In the genomic region with DNA sequence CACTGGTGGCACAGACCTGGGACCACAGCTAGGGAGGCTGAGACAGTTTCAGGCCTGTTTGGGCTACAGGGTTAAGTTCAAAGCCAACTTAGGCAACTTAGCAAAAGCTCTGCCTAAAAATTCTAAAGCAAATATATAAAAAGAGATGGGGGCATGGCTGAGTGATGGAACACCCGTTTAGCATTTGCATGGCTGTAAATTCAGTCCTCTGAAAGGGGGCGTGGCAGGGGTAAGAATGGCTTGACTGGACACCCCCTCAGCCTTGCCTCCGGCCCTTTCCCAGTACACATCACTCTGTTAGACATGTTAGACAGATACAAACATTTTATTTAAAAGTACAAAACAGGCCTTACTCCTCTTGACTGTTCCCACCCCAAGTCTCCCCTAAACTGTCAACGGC, we compare ENCODE assay signal across 9 mouse cellular contexts. TPM values are rescaled to one million over a fixed set of nuclear protein-coding genes. Genes with fewer than 3 reads are reported as not detected.
DNase-seq lines count a peak whose midpoint lies in the region; ATAC-seq and TF ChIP-seq lines count a peak whose summit lies in the region.
"Had no signal": no experiment of that assay in that cellular context is flagged by ENCODE, and none has a peak within 500 bp of the region (broad histone marks: within the 10 kb centered on the region; RNA-seq: fewer than 3 reads in every experiment).

No protein-coding gene starts in this region.

- H3K27ac ChIP-seq in forebrain, embryonic 11.5 days (ENCODE audit: low read depth, low read length), result peak overlapping the region; percentile 42; the same call in 1 of the 2 replicates
- H3K27ac ChIP-seq in forebrain, embryonic 14.5 days (ENCODE audit: low read depth, low read length), result no peak overlapping the region
- peak overlapping the region; percentile 100 for H3K27ac ChIP-seq in heart, embryonic 14.5 days (replicated peaks in 1 of 2; ENCODE audit: control insufficient read depth in 1 of 2, insufficient read depth in 1 of 2, low read depth in 2 of 2, low read length in 2 of 2)
- H3K27ac ChIP-seq in liver, embryonic 15.5 days (replicated peaks), result peak overlapping the region; percentile 68

- no peaks in the 10 kb centered on the region for H3K79me3 ChIP-seq in C2C12 (ENCODE audit: low read depth)

- H3K36me3 ChIP-seq in forebrain, embryonic 11.5 days (ENCODE audit: control insufficient read depth, insufficient read depth, low read length), result no peaks in the 10 kb centered on the region
- no peaks in the 10 kb centered on the region for H3K36me3 ChIP-seq in forebrain, embryonic 14.5 days (ENCODE audit: control insufficient read depth, insufficient read depth, low read length)
- H3K36me3 ChIP-seq in C2C12 (ENCODE audit: control insufficient read depth, insufficient read depth), result no peaks in the 10 kb centered on the region
- no peaks in the 10 kb centered on the region for H3K36me3 ChIP-seq in heart, embryonic 14.5 days (ENCODE audit: control insufficient read depth, insufficient read depth, low read length)
- no peaks in the 10 kb centered on the region for H3K36me3 ChIP-seq in liver, embryonic 15.5 days (replicated peaks)

- DNase-seq in forebrain, embryonic 11.5 days (ENCODE audit: low spot score), result peak; percentile 44
- no peak for DNase-seq in forebrain, embryonic 14.5 days (ENCODE audit: low spot score)
- DNase-seq in gastrocnemius, postnatal 36 days, result no peak
- DNase-seq in thymus, adult 18-20 months, result no peak
- DNase-seq: cerebellum, adult 8-10 months had no signal

- no peaks in the 10 kb centered on the region for H3K79me2 ChIP-seq in C2C12 (ENCODE audit: control insufficient read depth, insufficient read depth)

- ATAC-seq in forebrain, embryonic 11.5 days (replicated peaks; ENCODE audit: low FRiP score), result no peak
- no peak for ATAC-seq in forebrain, embryonic 14.5 days
- ATAC-seq in heart, embryonic 14.5 days (ENCODE audit: insufficient number of reproducible peaks, insufficient read depth, low FRiP score, low read depth), result no peak
- ATAC-seq in liver, embryonic 15.5 days (ENCODE audit: insufficient read depth), result no peak
- no peak for ATAC-seq in CD4-positive, CD25-positive, alpha-beta regulatory T cell, adult 4 months

- H3K27me3 ChIP-seq in forebrain, embryonic 11.5 days (ENCODE audit: control insufficient read depth, insufficient read depth, low read length), result no peaks in the 10 kb centered on the region
- H3K27me3 ChIP-seq in forebrain, embryonic 14.5 days (replicated peaks; ENCODE audit: control insufficient read depth, insufficient read depth, low read length), result no peaks in the 10 kb centered on the region
- no peaks in the 10 kb centered on the region for H3K27me3 ChIP-seq in C2C12 (ENCODE audit: control insufficient read depth, insufficient read depth, insufficient read length)
- H3K27me3 ChIP-seq in heart, embryonic 14.5 days (ENCODE audit: control insufficient read depth, insufficient read depth, low read length), result no peaks in the 10 kb centered on the region
- H3K27me3 ChIP-seq in liver, embryonic 15.5 days, result no peaks in the 10 kb centered on the region

- H3K4me1 ChIP-seq in forebrain, embryonic 11.5 days (replicated peaks; ENCODE audit: control insufficient read depth, insufficient read depth, low read length), result peaks cover 11% of the 10 kb centered on the region
- peaks cover 4% of the 10 kb centered on the region; the same call in 1 of the 2 replicates for H3K4me1 ChIP-seq in forebrain, embryonic 14.5 days (ENCODE audit: control insufficient read depth, insufficient read depth, low read length)
- H3K4me1 ChIP-seq in heart, embryonic 14.5 days (ENCODE audit: control insufficient read depth in 2 of 2, insufficient read depth in 2 of 2, low read length in 2 of 2), result peaks cover 36 to 65% of the 10 kb centered on the region in 2 experiments
- peaks cover 57% of the 10 kb centered on the region for H3K4me1 ChIP-seq in liver, embryonic 15.5 days (replicated peaks)

- 82% methylated on average over 4 of the region's 4 CpGs for WGBS in forebrain, embryonic 11.5 days
- WGBS in forebrain, embryonic 14.5 days, result 86% methylated on average over 4 of the region's 4 CpGs
- 61% methylated on average over 4 of the region's 4 CpGs for WGBS in heart, embryonic 14.5 days
- 59% methylated on average over 4 of the region's 4 CpGs for WGBS in liver, embryonic 15.5 days (ENCODE audit: insufficient replicate concordance)

- no peak overlapping the region for H3K4me2 ChIP-seq in forebrain, embryonic 11.5 days (ENCODE audit: low read depth, low read length, severe bottlenecking)
- H3K4me2 ChIP-seq in forebrain, embryonic 14.5 days (ENCODE audit: low read length), result no peak overlapping the region
- peak overlapping the region; percentile 61 for H3K4me2 ChIP-seq in heart, embryonic 14.5 days (ENCODE audit: low read length)
- no peak overlapping the region for H3K4me2 ChIP-seq in liver, embryonic 15.5 days

- no peak overlapping the region for H3K9ac ChIP-seq in forebrain, embryonic 11.5 days (ENCODE audit: low read length)
- H3K9ac ChIP-seq in forebrain, embryonic 14.5 days (ENCODE audit: low read length), result no peak overlapping the region
- peak overlapping the region; percentile 65 for H3K9ac ChIP-seq in heart, embryonic 14.5 days (ENCODE audit: low read length)
- no peak overlapping the region for H3K9ac ChIP-seq in liver, embryonic 15.5 days

- no peak for TF ChIP-seq CTCF in C2C12 (IDR thresholded peaks at IDR 0.05; ENCODE audit: control insufficient read depth, insufficient read depth, insufficient read length)

- H3ac ChIP-seq in C2C12 (ENCODE audit: control insufficient read depth, insufficient read length, low read depth), result peak overlapping the region; percentile 67

- no peak overlapping the region for H3K4me3 ChIP-seq in forebrain, embryonic 11.5 days (ENCODE audit: low read depth, low read length)
- no peak overlapping the region for H3K4me3 ChIP-seq in forebrain, embryonic 14.5 days (ENCODE audit: low read depth, low read length)
- no peak overlapping the region for H3K4me3 ChIP-seq in C2C12 (ENCODE audit: insufficient read depth, poor library complexity, severe bottlenecking)
- H3K4me3 ChIP-seq in heart, embryonic 14.5 days (ENCODE audit: control insufficient read depth in 1 of 2, insufficient read depth in 1 of 2, low read depth in 1 of 2, low read length in 2 of 2), result peak overlapping the region in 1 of 2 experiments; percentile 28; a peak in 1 of 4 replicates
- H3K4me3 ChIP-seq in liver, embryonic 15.5 days (replicated peaks), result no peak overlapping the region

- H3K9me3 ChIP-seq in forebrain, embryonic 11.5 days (ENCODE audit: control insufficient read depth, low read length), result no peaks in the 10 kb centered on the region
- H3K9me3 ChIP-seq in forebrain, embryonic 14.5 days (replicated peaks; ENCODE audit: control insufficient read depth, low read length), result no peaks in the 10 kb centered on the region
- H3K9me3 ChIP-seq in heart, embryonic 14.5 days (ENCODE audit: control insufficient read depth, low read length), result no peaks in the 10 kb centered on the region
- H3K9me3 ChIP-seq in liver, embryonic 15.5 days (replicated peaks), result no peaks in the 10 kb centered on the region

- intact Hi-C loops in gastrocnemius, postnatal 36 days (cut with DNase I), result no loop called here

RNA-seq across cellular contexts. Expression of gene Gm16253, which starts 0.8 kb away (rescaled TPM):
- polyA plus RNA-seq in forebrain, embryonic 11.5 days (2014; fragmentation: Nextera tagmentation; extraction: Ambion mirVana), result 1.0 TPM in 1 of 2 replicates, not detected in the other
- polyA plus RNA-seq in forebrain, embryonic 14.5 days (2014; fragmentation: Nextera tagmentation; extraction: Ambion mirVana), result 0.45 TPM in 1 of 2 replicates, not detected in the other
- polyA plus RNA-seq in C2C12 (2012; fragmentation: generic; extraction: Trizol), result 0.20 TPM
- polyA plus RNA-seq in heart, embryonic 14.5 days (2014; fragmentation: Nextera tagmentation; extraction: Ambion mirVana), result 0.68 and 0.81 TPM in 2 replicates
- polyA plus RNA-seq in liver, embryonic 15.5 days (2015; fragmentation: Nextera tagmentation; extraction: Ambion mirVana), result 0.17 and 0.23 TPM in 2 replicates
- 1 to 10 TPM; 1.4 to 2.4 TPM for total RNA-seq in gastrocnemius, postnatal 36 days (2021)
- 1 to 10 TPM; 1.5 to 2.0 TPM for polyA plus RNA-seq in CD4-positive, CD25-positive, alpha-beta regulatory T cell, adult 4 months (2017; shearing (Covaris generic))

RNA-seq across cellular contexts. Expression of gene Polr3gl, which starts 16.4 kb away (rescaled TPM):
- polyA plus RNA-seq in forebrain, embryonic 11.5 days (2014; fragmentation: Nextera tagmentation; extraction: Ambion mirVana), result 22.0 and 28.4 TPM in 2 replicates
- 8.0 and 8.2 TPM in 2 replicates for polyA plus RNA-seq in forebrain, embryonic 14.5 days (2014; fragmentation: Nextera tagmentation; extraction: Ambion mirVana)
- polyA plus RNA-seq in C2C12 (2012; fragmentation: generic; extraction: Trizol), result 6.2 TPM
- polyA plus RNA-seq in heart, embryonic 14.5 days (2014; fragmentation: Nextera tagmentation; extraction: Ambion mirVana), result 25.5 and 28.7 TPM in 2 replicates
- polyA plus RNA-seq in liver, embryonic 15.5 days (2015; fragmentation: Nextera tagmentation; extraction: Ambion mirVana), result 10.9 and 11.7 TPM in 2 replicates
- 10 to 100 TPM; 36.7 to 41.4 TPM for total RNA-seq in gastrocnemius, postnatal 36 days (2021)
- polyA plus RNA-seq in CD4-positive, CD25-positive, alpha-beta regulatory T cell, adult 4 months (2017; shearing (Covaris generic)), result 10 to 100 TPM; 40.6 to 51.4 TPM

RNA-seq across cellular contexts. Expression of gene Ankrd34a, which starts 18.9 kb away (rescaled TPM):
- polyA plus RNA-seq in forebrain, embryonic 11.5 days (2014; fragmentation: Nextera tagmentation; extraction: Ambion mirVana), result 1.9 and 2.4 TPM in 2 replicates
- polyA plus RNA-seq in forebrain, embryonic 14.5 days (2014; fragmentation: Nextera tagmentation; extraction: Ambion mirVana), result 11.8 and 14.9 TPM in 2 replicates
- 3.7 TPM for polyA plus RNA-seq in C2C12 (2012; fragmentation: generic; extraction: Trizol)
- polyA plus RNA-seq in heart, embryonic 14.5 days (2014; fragmentation: Nextera tagmentation; extraction: Ambion mirVana), result 8.4 and 8.5 TPM in 2 replicates
- polyA plus RNA-seq in liver, embryonic 15.5 days (2015; fragmentation: Nextera tagmentation; extraction: Ambion mirVana), result 0.12 and 0.15 TPM in 2 replicates
- total RNA-seq in gastrocnemius, postnatal 36 days (2021), result under 1 TPM; 0.59 to 0.92 TPM
- not detected for polyA plus RNA-seq in CD4-positive, CD25-positive, alpha-beta regulatory T cell, adult 4 months (2017; shearing (Covaris generic))

RNA-seq across cellular contexts. Expression of gene Txnip, which starts 19.8 kb away (rescaled TPM):
- 45.5 and 46.3 TPM in 2 replicates for polyA plus RNA-seq in forebrain, embryonic 11.5 days (2014; fragmentation: Nextera tagmentation; extraction: Ambion mirVana)
- polyA plus RNA-seq in forebrain, embryonic 14.5 days (2014; fragmentation: Nextera tagmentation; extraction: Ambion mirVana), result 60.7 and 79.0 TPM in 2 replicates
- 1.2 TPM for polyA plus RNA-seq in C2C12 (2012; fragmentation: generic; extraction: Trizol)
- 257 and 262 TPM in 2 replicates for polyA plus RNA-seq in heart, embryonic 14.5 days (2014; fragmentation: Nextera tagmentation; extraction: Ambion mirVana)
- polyA plus RNA-seq in liver, embryonic 15.5 days (2015; fragmentation: Nextera tagmentation; extraction: Ambion mirVana), result 42.8 and 46.8 TPM in 2 replicates
- total RNA-seq in gastrocnemius, postnatal 36 days (2021), result 100 to 1,000 TPM; 572 to 620 TPM
- polyA plus RNA-seq in CD4-positive, CD25-positive, alpha-beta regulatory T cell, adult 4 months (2017; shearing (Covaris generic)), result 100 to 1,000 TPM; 376 to 396 TPM

RNA-seq across cellular contexts. Expression of gene Lix1l, which starts 23.4 kb away (rescaled TPM):
- 5.5 TPM in 2 replicates for polyA plus RNA-seq in forebrain, embryonic 11.5 days (2014; fragmentation: Nextera tagmentation; extraction: Ambion mirVana)
- polyA plus RNA-seq in forebrain, embryonic 14.5 days (2014; fragmentation: Nextera tagmentation; extraction: Ambion mirVana), result 7.4 and 7.8 TPM in 2 replicates
- polyA plus RNA-seq in C2C12 (2012; fragmentation: generic; extraction: Trizol), result 24.2 TPM
- polyA plus RNA-seq in heart, embryonic 14.5 days (2014; fragmentation: Nextera tagmentation; extraction: Ambion mirVana), result 5.6 and 6.7 TPM in 2 replicates
- polyA plus RNA-seq in liver, embryonic 15.5 days (2015; fragmentation: Nextera tagmentation; extraction: Ambion mirVana), result 0.47 and 0.64 TPM in 2 replicates
- total RNA-seq in gastrocnemius, postnatal 36 days (2021), result 1 to 10 TPM; 5.5 to 6.3 TPM
- under 1 TPM; 0.41 to 0.77 TPM for polyA plus RNA-seq in CD4-positive, CD25-positive, alpha-beta regulatory T cell, adult 4 months (2017; shearing (Covaris generic))
